In the genomic region with DNA sequence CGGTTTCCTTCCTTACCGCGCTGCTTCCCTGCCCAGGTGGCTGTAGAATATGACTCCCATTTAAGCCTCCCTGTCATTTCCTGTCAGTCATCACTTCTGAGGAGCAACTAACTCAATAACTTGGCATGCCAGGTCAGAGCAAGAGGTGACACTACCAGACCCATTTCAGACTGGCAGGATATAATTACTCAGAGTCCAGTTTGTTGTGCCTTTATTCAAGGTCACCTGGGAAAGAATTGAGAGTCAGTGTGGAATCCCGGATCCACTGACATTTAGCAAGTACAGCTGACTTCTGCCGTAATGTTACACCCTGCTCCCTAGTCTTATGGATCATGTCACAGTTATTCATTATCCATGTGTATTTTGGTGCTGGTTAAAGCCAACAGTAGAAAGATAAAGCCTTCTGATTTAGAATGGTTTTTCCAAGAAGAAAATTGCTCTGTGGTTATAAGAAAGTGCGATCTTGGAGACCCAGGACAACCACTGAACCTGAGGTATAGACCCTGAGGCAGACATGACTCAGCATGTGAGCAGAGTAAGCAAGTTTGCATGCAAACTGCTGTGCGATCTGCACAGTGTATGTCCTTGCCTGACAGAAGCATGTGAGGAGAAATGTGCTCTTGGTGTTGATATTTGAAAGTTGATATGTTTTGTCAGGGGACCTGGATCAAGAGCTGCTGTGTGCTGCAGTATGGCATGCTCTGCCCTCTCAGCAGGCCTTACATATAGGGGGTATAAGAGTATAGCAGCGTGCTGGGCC, we compare ENCODE assay signal across 8 mouse cellular contexts. TPM values are rescaled to one million over a fixed set of nuclear protein-coding genes. Genes with fewer than 3 reads are reported as not detected.
DNase-seq lines count a peak whose midpoint lies in the region; ATAC-seq and TF ChIP-seq lines count a peak whose summit lies in the region.

No protein-coding gene starts in this region.

- in situ Hi-C loops in CH12.LX (cut with MboI; ENCODE audit: low pct_ligation_motif_present, low pct_unique_long_range_greater_than_20kb, low sequenced_read_pairs), result no loop called here

- peaks cover 5 to 30% of the 10 kb centered on the region in 2 experiments for H3K4me1 ChIP-seq in CH12.LX (ENCODE audit: control insufficient read depth in 1 of 2, insufficient read depth in 2 of 2)
- peaks cover 32% of the 10 kb centered on the region for H3K4me1 ChIP-seq in forebrain, embryonic 10.5 days
- peaks cover 29% of the 10 kb centered on the region for H3K4me1 ChIP-seq in limb, embryonic 10.5 days
- H3K4me1 ChIP-seq in neural tube, embryonic 15.5 days, result peaks cover 25% of the 10 kb centered on the region

- H3K4me3 ChIP-seq in CH12.LX (replicated peaks in 1 of 3; ENCODE audit: low read depth in 2 of 3, low read length in 2 of 3, poor library complexity in 1 of 3), result peak overlapping the region; percentile 74 to 99 (median 85)
- peak overlapping the region; percentile 77 for H3K4me3 ChIP-seq in forebrain, embryonic 10.5 days
- H3K4me3 ChIP-seq in limb, embryonic 10.5 days, result peak overlapping the region; percentile 71
- H3K4me3 ChIP-seq in neural tube, embryonic 15.5 days (replicated peaks), result peak overlapping the region; percentile 63

- no peak for TF ChIP-seq EP300 in CH12.LX (IDR thresholded peaks at IDR 0.05; ENCODE audit: low read length)

- peak overlapping the region; percentile 58 for H3K9ac ChIP-seq in CH12.LX (ENCODE audit: insufficient read depth, low read depth)
- no peak overlapping the region for H3K9ac ChIP-seq in neural tube, embryonic 15.5 days (replicated peaks)

- H3K27ac ChIP-seq in CH12.LX (ENCODE audit: insufficient read depth, low read depth), result no peak overlapping the region
- no peak overlapping the region for H3K27ac ChIP-seq in forebrain, embryonic 10.5 days
- no peak overlapping the region for H3K27ac ChIP-seq in limb, embryonic 10.5 days
- H3K27ac ChIP-seq in neural tube, embryonic 15.5 days (replicated peaks), result no peak overlapping the region

- H3K79me2 ChIP-seq in CH12.LX (replicated peaks; ENCODE audit: control insufficient read depth, extremely low read depth, insufficient read depth, poor library complexity, severe bottlenecking), result peaks cover 45% of the 10 kb centered on the region

- no peak for ATAC-seq in neural tube, embryonic 15.5 days (ENCODE audit: low FRiP score)

- peak overlapping the region; percentile 60 for H3K4me2 ChIP-seq in CH12.LX (ENCODE audit: insufficient read depth, low read depth, poor library complexity, severe bottlenecking)
- peak overlapping the region; percentile 75 for H3K4me2 ChIP-seq in neural tube, embryonic 15.5 days

- TF ChIP-seq CTCF in CH12.LX (conservative IDR thresholded peaks at IDR 0.05 in 1 of 2, IDR thresholded peaks at IDR 0.05 in 1 of 2; ENCODE audit: low read depth in 2 of 2, low read length in 2 of 2), result no peak

- TF ChIP-seq RAD21 in CH12.LX (IDR thresholded peaks at IDR 0.05; ENCODE audit: low read depth, low read length), result no peak

- peaks cover 0 to 16% of the 10 kb centered on the region in 2 experiments for H3K36me3 ChIP-seq in CH12.LX (replicated peaks in 1 of 2; ENCODE audit: control insufficient read depth in 1 of 2, insufficient read depth in 1 of 2, low read length in 1 of 2)
- H3K36me3 ChIP-seq in forebrain, embryonic 10.5 days (replicated peaks), result no peaks in the 10 kb centered on the region
- H3K36me3 ChIP-seq in limb, embryonic 10.5 days, result no peaks in the 10 kb centered on the region
- H3K36me3 ChIP-seq in neural tube, embryonic 15.5 days, result no peaks in the 10 kb centered on the region

- no peak for TF ChIP-seq POLR2A in CH12.LX (IDR thresholded peaks at IDR 0.05; ENCODE audit: low read depth, low read length)

- H3K27me3 ChIP-seq in CH12.LX (replicated peaks), result no peaks in the 10 kb centered on the region
- peaks cover 16% of the 10 kb centered on the region for H3K27me3 ChIP-seq in forebrain, embryonic 10.5 days (ENCODE audit: poor library complexity, severe bottlenecking)
- peaks cover 13% of the 10 kb centered on the region for H3K27me3 ChIP-seq in limb, embryonic 10.5 days (ENCODE audit: low read depth, poor library complexity, severe bottlenecking)
- no peaks in the 10 kb centered on the region for H3K27me3 ChIP-seq in neural tube, embryonic 15.5 days (replicated peaks)

- DNase-seq in cerebellum, adult 9-11 months, result peak; percentile 13
- DNase-seq in cerebellum, adult 11 months, result no peak
- no peak for DNase-seq in CH12.LX (ENCODE audit: extremely low read depth)
- DNase-seq in forebrain, embryonic 10.5 days (ENCODE audit: extremely low spot score, low spot score), result no peak
- no peak for DNase-seq in limb, embryonic 10.5 days (ENCODE audit: low spot score)
- DNase-seq in gastrocnemius, postnatal 4 days (ENCODE audit: low spot score in 2 of 2), result no peak
- no peak for DNase-seq in thymus, postnatal 4 days

- 72% methylated on average over 8 of the region's 8 CpGs for WGBS in forebrain, embryonic 10.5 days
- WGBS in limb, embryonic 10.5 days, result 69% methylated on average over 8 of the region's 8 CpGs
- 68% methylated on average over 8 of the region's 8 CpGs for WGBS in neural tube, embryonic 15.5 days

- H3K9me3 ChIP-seq in CH12.LX (replicated peaks; ENCODE audit: low read length), result no peaks in the 10 kb centered on the region
- H3K9me3 ChIP-seq in forebrain, embryonic 10.5 days, result no peaks in the 10 kb centered on the region
- no peaks in the 10 kb centered on the region for H3K9me3 ChIP-seq in limb, embryonic 10.5 days (replicated peaks)
- H3K9me3 ChIP-seq in neural tube, embryonic 15.5 days (replicated peaks), result no peaks in the 10 kb centered on the region

- dilution Hi-C loops in CH12.LX (cut with MboI; ENCODE audit: extremely low pct_ligation_motif_present, extremely low pct_unique_long_range_greater_than_20kb, low sequenced_read_pairs), result no loop called here

TF ChIP-seq in CH12.LX, 34 proteins besides CTCF, POLR2A, EP300 and RAD21:
- TF ChIP-seq USF2 (conservative IDR thresholded peaks at IDR 0.05; ENCODE audit: low read depth, low read length) (no peak), MAX (IDR thresholded peaks at IDR 0.05; ENCODE audit: low read length) (no peak), SMC3 (IDR thresholded peaks at IDR 0.05; ENCODE audit: low read depth, low read length) (no peak), CHD1 (IDR thresholded peaks at IDR 0.05; ENCODE audit: low read depth, low read length) (no peak), MXI1 (IDR thresholded peaks at IDR 0.05; ENCODE audit: low read depth, low read length) (0 out of 2 replicates have a peak, but pooled peaks have one; percentile 61), MAFK (IDR thresholded peaks at IDR 0.05; ENCODE audit: insufficient replicate concordance, low read length) (peak; percentile 78; the same call in 1 of the 2 replicates), CHD2 (IDR thresholded peaks at IDR 0.05; ENCODE audit: low read length) (no peak), ZNF384 (IDR thresholded peaks at IDR 0.05; ENCODE audit: low read depth, low read length) (no peak), BHLHE40 (IDR thresholded peaks at IDR 0.05; ENCODE audit: low read depth, low read length) (no peak), ETS1 (conservative IDR thresholded peaks at IDR 0.05; ENCODE audit: low read depth, low read length) (no peak), HCFC1 (IDR thresholded peaks at IDR 0.05; ENCODE audit: low read depth, low read length) (no peak), TBP (conservative IDR thresholded peaks at IDR 0.05; ENCODE audit: low read depth, low read length) (no peak)

RNA-seq across cellular contexts. Expression of a gene that starts 1.7 kb away (rescaled TPM):
- 15.1 and 16.8 TPM in 2 replicates for total RNA-seq in CH12.LX (2012; rRNA removed)
- total RNA-seq in CH12.LX (2014; rRNA removed), result 26.1 and 28.4 TPM in 2 replicates
- 10.9 and 11.6 TPM in 2 replicates for polyA plus RNA-seq in CH12.LX (2012; ENCODE audit: insufficient read length, low read depth)
- 11.2 and 12.2 TPM in 2 replicates for polyA plus RNA-seq in forebrain, embryonic 10.5 days (2016; fragmentation: Nextera tagmentation; extraction: Ambion mirVana)
- polyA plus RNA-seq in limb, embryonic 10.5 days (2016; fragmentation: Nextera tagmentation; extraction: Ambion mirVana), result 8.3 and 10.4 TPM in 2 replicates
- 8.1 and 8.4 TPM in 2 replicates for polyA plus RNA-seq in neural tube, embryonic 15.5 days (2015; fragmentation: Nextera tagmentation; extraction: Ambion mirVana)
- 1 to 10 TPM; 2.7 to 2.9 TPM for total RNA-seq in gastrocnemius, postnatal 4 days (2021)

RNA-seq across cellular contexts. Expression of a gene that starts 24.8 kb away (rescaled TPM):
- 9.4 and 10.6 TPM in 2 replicates for total RNA-seq in CH12.LX (2012; rRNA removed)
- 8.8 and 12.2 TPM in 2 replicates for total RNA-seq in CH12.LX (2014; rRNA removed)
- polyA plus RNA-seq in CH12.LX (2012; ENCODE audit: insufficient read length, low read depth), result 12.1 and 14.6 TPM in 2 replicates
- 13.9 and 14.0 TPM in 2 replicates for polyA plus RNA-seq in forebrain, embryonic 10.5 days (2016; fragmentation: Nextera tagmentation; extraction: Ambion mirVana)
- polyA plus RNA-seq in limb, embryonic 10.5 days (2016; fragmentation: Nextera tagmentation; extraction: Ambion mirVana), result 4.6 and 6.4 TPM in 2 replicates
- 20.0 and 26.3 TPM in 2 replicates for polyA plus RNA-seq in neural tube, embryonic 15.5 days (2015; fragmentation: Nextera tagmentation; extraction: Ambion mirVana)
- 1 to 10 TPM; 5.6 to 5.8 TPM for total RNA-seq in gastrocnemius, postnatal 4 days (2021)

RNA-seq across cellular contexts. Expression of a gene that starts 53.4 kb away (rescaled TPM):
- total RNA-seq in CH12.LX (2012; rRNA removed) (23.5 and 28.4 TPM in 2 replicates), CH12.LX (2014; rRNA removed) (33.2 and 35.9 TPM in 2 replicates)
- polyA plus RNA-seq in CH12.LX (2012; ENCODE audit: insufficient read length, low read depth), result 25.3 and 29.0 TPM in 2 replicates
- 45.6 and 48.8 TPM in 2 replicates for polyA plus RNA-seq in forebrain, embryonic 10.5 days (2016; fragmentation: Nextera tagmentation; extraction: Ambion mirVana)
- polyA plus RNA-seq in limb, embryonic 10.5 days (2016; fragmentation: Nextera tagmentation; extraction: Ambion mirVana), result 46.5 and 47.7 TPM in 2 replicates
- polyA plus RNA-seq in neural tube, embryonic 15.5 days (2015; fragmentation: Nextera tagmentation; extraction: Ambion mirVana), result 33.1 and 33.6 TPM in 2 replicates
- 1 to 10 TPM; 7.7 to 8.5 TPM for total RNA-seq in gastrocnemius, postnatal 4 days (2021)

RNA-seq across cellular contexts. Expression of a gene that starts 56.7 kb away (rescaled TPM):
- total RNA-seq in CH12.LX (2012; rRNA removed) (13.7 and 17.5 TPM in 2 replicates), CH12.LX (2014; rRNA removed) (21.9 and 22.2 TPM in 2 replicates)
- 18.8 and 24.7 TPM in 2 replicates for polyA plus RNA-seq in CH12.LX (2012; ENCODE audit: insufficient read length, low read depth)
- polyA plus RNA-seq in forebrain, embryonic 10.5 days (2016; fragmentation: Nextera tagmentation; extraction: Ambion mirVana), result 24.9 and 26.7 TPM in 2 replicates
- polyA plus RNA-seq in limb, embryonic 10.5 days (2016; fragmentation: Nextera tagmentation; extraction: Ambion mirVana), result 23.9 and 27.5 TPM in 2 replicates
- 31.5 and 32.1 TPM in 2 replicates for polyA plus RNA-seq in neural tube, embryonic 15.5 days (2015; fragmentation: Nextera tagmentation; extraction: Ambion mirVana)
- 10 to 100 TPM; 24.5 to 31.2 TPM for total RNA-seq in gastrocnemius, postnatal 4 days (2021)
